Mouse (Mus musculus) embryonic facial prominence, embryonic 13.5 days (tissue): ENCODE results near the gene Gli1. TPM values are rescaled to one million over a fixed set of nuclear protein-coding genes. Genes with fewer than 3 reads are reported as not detected.
A peak's percentile ranks its signal among the peaks of the same experiment; 100 is the strongest.

Source experiments
- ATAC-seq: fragments of 200-750 bp; cut with Nextera tagmentation; 2 replicates; pipeline ENCODE4 v1.8.0; 2017; ENCODE audit warnings: low read depth; ENCODE audit not compliant: insufficient number of reproducible peaks, insufficient read depth, low FRiP score, low TSS enrichment
- H3K27ac ChIP-seq: fragments of 300-500 bp; sonication (generic); 2 replicates; pipeline ENCODE4 v1.5.1; 2015; ENCODE audit warnings: moderate library complexity, mild to moderate bottlenecking, inconsistent platforms
- H3K27me3 ChIP-seq: fragments of 300-500 bp; sonication (generic); 2 replicates; pipeline ENCODE4 v1.6.1; 2015; ENCODE audit warnings: mild to moderate bottlenecking, inconsistent platforms
- H3K36me3 ChIP-seq: fragments of 300-500 bp; sonication (generic); 2 replicates; pipeline ENCODE4 v1.6.1; 2015; ENCODE audit warnings: mild to moderate bottlenecking, inconsistent platforms
- H3K4me1 ChIP-seq: fragments of 300-500 bp; sonication (generic); 2 replicates; pipeline ENCODE4 v1.6.1; 2015; ENCODE audit warnings: inconsistent platforms
- H3K4me2 ChIP-seq: fragments of 300-500 bp; sonication (generic); 2 replicates; pipeline ENCODE4 v1.6.1; 2015; ENCODE audit warnings: moderate library complexity, mild to moderate bottlenecking, inconsistent platforms
- H3K4me3 ChIP-seq: fragments of 300-500 bp; sonication (generic); 2 replicates; pipeline ENCODE4 v1.5.1; 2015; ENCODE audit warnings: mild to moderate bottlenecking, inconsistent platforms
- H3K9ac ChIP-seq: fragments of 300-500 bp; sonication (generic); 2 replicates; pipeline ENCODE4 v1.6.1; 2015; ENCODE audit warnings: mild to moderate bottlenecking, inconsistent platforms
- H3K9me3 ChIP-seq: fragments of 300-500 bp; sonication (generic); 2 replicates; pipeline ENCODE4 v1.6.1; 2016; ENCODE audit warnings: inconsistent platforms
- WGBS: fragments of 180-500 bp; shearing (Covaris S2); methylation state at CpG from one replicate; pipeline ENCODE4 v1.1.7; 2015; ENCODE audit warnings: mixed read lengths; 5-methylcytosine and 5-hydroxymethylcytosine counted together
- polyA plus RNA-seq: library from polyadenylated mRNA; unstranded; fragments of >200 nt; fragmentation: Nextera tagmentation; extraction: Ambion mirVana; gene quantifications from 2 replicates; pipeline ENCODE4 v1.2.1, GENCODE M21; 2015

The Gli1 gene
- polyA plus RNA-seq, 1 experiment from 2014 or later: 19.8 TPM

DNA sequence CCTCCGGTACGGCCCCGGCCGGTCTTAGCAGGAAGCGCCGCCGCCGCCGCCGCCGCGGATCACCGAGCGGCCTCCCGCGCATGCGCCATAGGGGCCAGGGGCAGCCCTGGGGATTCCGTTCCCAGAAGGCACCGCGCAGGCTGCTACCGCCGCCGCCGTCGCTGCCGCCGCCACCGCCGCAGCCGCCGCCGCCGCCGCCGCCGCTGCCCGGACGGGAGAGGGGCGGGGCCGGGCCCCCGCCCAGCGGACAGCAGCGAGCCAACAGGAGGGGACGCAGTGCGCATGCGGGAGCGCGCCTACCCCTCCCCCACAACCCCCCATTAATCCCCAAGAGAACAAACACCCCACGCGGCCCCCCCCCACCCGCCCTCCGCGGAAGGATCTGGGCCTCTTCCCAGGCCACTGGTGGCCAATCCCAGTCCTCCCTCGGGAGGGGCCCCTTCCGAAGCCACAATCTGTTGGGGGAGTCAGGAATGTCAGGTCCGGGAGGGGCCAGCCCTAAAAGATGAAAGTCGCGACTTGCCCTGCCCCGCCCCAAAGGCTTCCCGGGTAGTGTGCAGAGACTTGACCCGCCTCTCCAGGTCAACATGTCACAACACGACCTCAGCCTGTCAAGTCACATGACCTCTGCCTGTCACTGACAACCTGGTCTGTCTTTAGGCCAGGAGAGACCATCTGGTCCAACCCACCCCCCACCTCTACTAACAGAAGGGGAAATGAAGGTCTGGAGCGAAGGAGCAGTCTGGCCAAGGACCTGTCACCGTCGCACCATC is 52.8 kb downstream of the Gli1 start, which contains the start of gene Mbd6:
Mbd6 (minus strand) TSS at position 219 of the 773 bp plus-strand sequence.
- under 1% methylated on average over 47 of the region's 65 CpGs for WGBS
- Histone ChIP-seq H3K9me3 (no peaks in the 10 kb centered on the region), H3K4me2 (peak within 1 kb of the TSS; percentile 89), H3K36me3 (peaks cover 46% of the 10 kb centered on the region), H3K27ac (peak within 1 kb of the TSS; percentile 97), H3K4me1 (peaks cover 76% of the 10 kb centered on the region), H3K27me3 (no peaks in the 10 kb centered on the region), H3K4me3 (peak within 1 kb of the TSS; percentile 70), H3K9ac (peak within 1 kb of the TSS; percentile 84)
- peak; percentile 10; the same call in 1 of the 2 replicates for ATAC-seq

DNA sequence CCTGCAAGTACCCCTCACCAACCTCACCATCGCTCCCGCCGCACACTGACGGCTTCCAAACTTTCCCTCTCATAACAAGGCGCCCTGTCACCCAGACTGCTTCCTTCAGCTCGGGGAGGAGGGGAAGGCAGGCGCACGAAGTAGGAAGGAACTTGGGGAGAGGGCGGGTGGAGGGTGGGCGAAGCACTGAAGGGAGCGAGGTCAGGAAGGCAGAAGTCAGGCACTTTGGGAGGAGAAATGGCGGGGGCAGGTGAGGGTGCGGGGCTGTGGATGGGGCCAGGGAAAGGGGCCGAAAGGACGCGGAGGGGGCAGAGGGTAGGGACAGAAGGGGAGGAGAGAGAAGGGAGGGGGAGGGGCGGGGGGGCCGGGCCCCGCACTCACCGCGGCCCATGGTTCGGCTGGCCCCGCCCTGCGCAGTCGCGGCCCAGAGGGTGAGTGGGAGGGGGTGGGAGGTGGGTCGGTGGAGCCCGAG is 53.4 kb downstream of the Gli1 start:
- H3K9me3 ChIP-seq: no peaks in the 10 kb centered on the region
- H3K27me3 ChIP-seq: no peaks in the 10 kb centered on the region
- H3K4me1 ChIP-seq: peaks cover 74% of the 10 kb centered on the region
- ATAC-seq: peak; percentile 35
- H3K4me3 ChIP-seq: peak overlapping the region; percentile 70
- peak overlapping the region; percentile 89 for H3K4me2 ChIP-seq
- H3K36me3 ChIP-seq: peaks cover 47% of the 10 kb centered on the region
- peak overlapping the region; percentile 97 for H3K27ac ChIP-seq
- H3K9ac ChIP-seq: peak overlapping the region; percentile 84
- WGBS: under 1% methylated on average over 22 of the region's 28 CpGs

DNA sequence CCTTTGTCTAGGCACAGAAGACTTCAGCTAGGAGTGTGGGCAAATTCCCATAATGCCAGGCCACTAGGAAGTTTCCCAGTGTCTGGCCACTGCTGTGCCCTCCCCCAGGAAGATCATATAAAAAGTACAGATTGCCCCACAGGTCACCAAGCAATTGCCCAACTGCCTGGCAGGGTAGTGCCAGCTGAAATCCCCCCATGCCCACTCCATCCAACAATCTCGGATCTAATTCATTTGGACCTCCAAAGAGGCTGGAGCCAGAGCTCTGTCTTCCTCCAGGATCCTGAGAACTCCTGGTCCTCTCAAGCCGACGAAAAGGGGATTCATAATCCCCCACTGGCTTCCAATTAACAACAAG is 53.9 kb downstream of the Gli1 start:
- H3K9ac ChIP-seq: peak overlapping the region; percentile 84
- no peaks in the 10 kb centered on the region for H3K9me3 ChIP-seq
- WGBS: 1% methylated on average over 3 of the region's 3 CpGs
- H3K4me3 ChIP-seq: peak overlapping the region; percentile 70
- peak overlapping the region; percentile 97 for H3K27ac ChIP-seq
- H3K4me1 ChIP-seq: peaks cover 70% of the 10 kb centered on the region
- H3K36me3 ChIP-seq: peaks cover 47% of the 10 kb centered on the region
- no peaks in the 10 kb centered on the region for H3K27me3 ChIP-seq
- peak overlapping the region; percentile 89 for H3K4me2 ChIP-seq
- ATAC-seq: no peak

GRCm38 (mm10) chr10:127287271-127287935 is 54.4 kb downstream of the Gli1 start:
- H3K36me3 ChIP-seq: peaks cover 51% of the 10 kb centered on the region
- ATAC-seq: no peak
- peak overlapping the region; percentile 89 for H3K4me2 ChIP-seq
- peak overlapping the region; percentile 70 for H3K4me3 ChIP-seq
- H3K27ac ChIP-seq: peak overlapping the region; percentile 97
- H3K9me3 ChIP-seq: no peaks in the 10 kb centered on the region
- H3K27me3 ChIP-seq: no peaks in the 10 kb centered on the region
- peak overlapping the region; percentile 84 for H3K9ac ChIP-seq
- peaks cover 65% of the 10 kb centered on the region for H3K4me1 ChIP-seq
- 80% methylated on average over 15 of the region's 15 CpGs for WGBS

- no peak for ATAC-seq
- H3K27me3 ChIP-seq: no peaks in the 10 kb centered on the region
- 66% methylated on average over 7 of the region's 7 CpGs for WGBS
- H3K36me3 ChIP-seq: peaks cover 57% of the 10 kb centered on the region
- peak overlapping the region; percentile 70; the same call in 1 of the 2 replicates for H3K4me3 ChIP-seq
- H3K4me1 ChIP-seq: peaks cover 58% of the 10 kb centered on the region
- no peak overlapping the region for H3K27ac ChIP-seq
- H3K4me2 ChIP-seq: peak overlapping the region; percentile 89
- H3K9ac ChIP-seq: peak overlapping the region; percentile 84; the same call in 1 of the 2 replicates
- no peaks in the 10 kb centered on the region for H3K9me3 ChIP-seq
Observed at GRCm38 (mm10) chr10:127286730-127287129, 55.0 kb downstream of the Gli1 start.

DNA sequence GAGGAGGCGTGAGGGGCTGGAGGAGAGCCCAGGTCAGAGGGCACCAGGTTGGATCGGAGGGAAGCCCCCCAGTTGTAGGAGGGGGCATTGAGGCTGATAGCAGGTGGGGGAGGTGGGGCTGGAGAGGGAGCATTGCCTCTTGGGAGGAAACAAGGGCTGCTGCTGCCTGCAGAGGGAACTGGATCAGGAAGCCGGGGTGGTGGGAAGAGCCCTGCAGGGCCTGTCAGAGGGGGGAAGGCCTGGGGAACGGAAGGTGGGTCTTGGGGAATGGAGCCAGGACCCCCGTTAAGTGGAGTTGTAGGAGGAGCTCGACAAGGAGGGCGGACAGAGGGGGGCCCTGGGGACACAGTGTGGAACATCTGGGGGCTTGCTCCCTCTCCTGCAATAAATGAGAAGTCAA is 55.6 kb downstream of the Gli1 start:
- H3K36me3 ChIP-seq: peaks cover 63% of the 10 kb centered on the region
- H3K9ac ChIP-seq: peak overlapping the region; percentile 58; the same call in 1 of the 2 replicates
- H3K27me3 ChIP-seq: no peaks in the 10 kb centered on the region
- H3K9me3 ChIP-seq: no peaks in the 10 kb centered on the region
- H3K27ac ChIP-seq: no peak overlapping the region
- WGBS: 78% methylated on average over 7 of the region's 7 CpGs
- peaks cover 53% of the 10 kb centered on the region for H3K4me1 ChIP-seq
- ATAC-seq: no peak
- peak overlapping the region; percentile 70; the same call in 1 of the 2 replicates for H3K4me3 ChIP-seq
- peak overlapping the region; percentile 89 for H3K4me2 ChIP-seq

GRCm38 (mm10) chr10:127285644-127286043 is 56.1 kb downstream of the Gli1 start:
- Histone ChIP-seq H3K4me1 (peaks cover 53% of the 10 kb centered on the region), H3K9ac (peak overlapping the region; percentile 58), H3K27me3 (no peaks in the 10 kb centered on the region), H3K9me3 (no peaks in the 10 kb centered on the region), H3K36me3 (peaks cover 68% of the 10 kb centered on the region), H3K4me3 (peak overlapping the region; percentile 70; the same call in 1 of the 2 replicates), H3K27ac (no peak overlapping the region), H3K4me2 (peak overlapping the region; percentile 89; the same call in 1 of the 2 replicates)
- 67% methylated on average over 13 of the region's 13 CpGs for WGBS
- no peak for ATAC-seq

DNA sequence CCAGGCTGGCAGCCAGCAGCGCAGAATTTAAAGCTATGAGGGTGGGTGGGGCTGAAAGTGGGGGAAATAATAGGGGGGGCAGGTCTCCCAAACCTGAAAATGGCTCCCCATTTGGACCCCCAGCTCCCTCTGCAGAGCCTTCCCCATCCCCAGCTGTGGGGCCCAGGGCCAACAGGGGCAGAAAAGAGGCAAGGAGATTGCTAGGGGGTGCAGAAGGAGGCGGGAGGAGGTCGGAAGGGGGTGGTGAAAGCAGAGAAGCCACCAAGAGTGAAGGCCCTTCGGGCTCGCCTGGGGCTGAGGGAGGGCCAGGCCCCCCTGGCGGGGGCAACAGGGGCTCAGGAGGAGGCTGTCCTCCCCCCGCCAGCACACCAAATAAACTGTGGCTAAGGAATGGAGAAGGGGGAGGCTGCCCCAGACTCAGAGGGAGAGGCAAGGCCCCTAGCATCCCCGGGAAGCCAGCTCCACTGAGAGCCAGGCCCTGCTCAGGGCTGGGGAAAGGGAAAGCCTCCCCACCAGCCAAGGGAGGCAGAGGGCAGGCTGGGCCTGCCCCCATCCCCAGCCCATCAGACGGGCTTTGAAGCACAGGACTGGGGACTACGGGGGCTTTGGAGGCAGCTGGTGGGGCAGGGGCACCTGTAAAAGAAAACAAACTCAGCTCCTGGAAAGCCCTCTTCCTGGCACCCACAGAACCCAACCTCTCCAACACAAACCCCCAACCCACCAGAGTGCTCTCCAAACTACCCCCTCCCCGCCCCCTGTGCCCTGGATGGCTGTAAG is 56.9 kb downstream of the Gli1 start:
- ATAC-seq: no peak
- Histone ChIP-seq H3K4me3 (no peak overlapping the region), H3K4me2 (0 out of 2 replicates have a peak overlapping the region, but pooled peaks have one; percentile 3), H3K4me1 (peaks cover 51% of the 10 kb centered on the region), H3K27ac (peak overlapping the region; percentile 45), H3K9ac (peak overlapping the region; percentile 58), H3K27me3 (no peaks in the 10 kb centered on the region), H3K36me3 (peaks cover 75% of the 10 kb centered on the region), H3K9me3 (no peaks in the 10 kb centered on the region)
- 65% methylated on average over 11 of the region's 11 CpGs for WGBS

DNA sequence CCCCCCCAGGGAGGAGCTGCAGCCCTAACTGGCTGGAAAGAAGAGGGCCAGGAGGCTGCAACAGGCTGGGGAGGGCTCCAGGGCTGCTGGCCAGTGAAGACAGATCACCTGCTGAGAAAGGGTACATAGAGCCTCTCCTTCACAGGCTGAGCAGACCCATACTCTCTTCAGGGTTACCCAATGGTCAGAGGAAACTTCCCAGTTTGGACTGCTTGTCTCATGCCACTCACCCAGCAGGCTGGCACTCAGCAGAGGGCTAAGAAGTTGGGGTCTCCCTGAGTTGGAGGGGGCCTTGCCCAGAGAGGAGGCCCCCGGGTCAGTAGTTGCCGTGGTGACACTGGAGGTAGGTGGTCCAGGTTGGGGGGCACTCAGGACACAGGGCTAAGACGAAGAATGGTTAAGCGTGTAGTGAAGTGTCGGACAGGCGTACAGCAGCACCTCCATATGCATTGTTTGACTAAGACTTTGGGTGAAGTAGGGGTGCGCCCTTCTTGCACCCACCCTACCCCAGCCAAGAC is 57.6 kb downstream of the Gli1 start:
- no peak overlapping the region for H3K4me3 ChIP-seq
- no peaks in the 10 kb centered on the region for H3K9me3 ChIP-seq
- peaks cover 83% of the 10 kb centered on the region for H3K36me3 ChIP-seq
- no peak overlapping the region for H3K9ac ChIP-seq
- H3K4me1 ChIP-seq: peaks cover 44% of the 10 kb centered on the region
- WGBS: 89% methylated on average over 7 of the region's 7 CpGs
- no peak overlapping the region for H3K4me2 ChIP-seq
- no peaks in the 10 kb centered on the region for H3K27me3 ChIP-seq
- peak overlapping the region; percentile 45; the same call in 1 of the 2 replicates for H3K27ac ChIP-seq
- no peak for ATAC-seq

GRCm38 (mm10) chr10:127282620-127283215 is 59.1 kb downstream of the Gli1 start:
- H3K27me3 ChIP-seq: no peaks in the 10 kb centered on the region
- H3K4me3 ChIP-seq: no peak overlapping the region
- H3K4me1 ChIP-seq: peaks cover 39% of the 10 kb centered on the region
- ATAC-seq: no peak
- no peak overlapping the region for H3K27ac ChIP-seq
- 87% methylated on average over 13 of the region's 13 CpGs for WGBS
- no peaks in the 10 kb centered on the region for H3K9me3 ChIP-seq
- no peak overlapping the region for H3K9ac ChIP-seq
- H3K36me3 ChIP-seq: peaks cover 97% of the 10 kb centered on the region
- H3K4me2 ChIP-seq: no peak overlapping the region
